Mouse (Mus musculus): ENCODE results near the gene Sspo. TPM values are rescaled to one million over a fixed set of nuclear protein-coding genes. Genes with fewer than 3 reads are reported as not detected.

The Sspo gene
- total and polyA plus RNA-seq, 3 experiments, result not detected

DNA sequence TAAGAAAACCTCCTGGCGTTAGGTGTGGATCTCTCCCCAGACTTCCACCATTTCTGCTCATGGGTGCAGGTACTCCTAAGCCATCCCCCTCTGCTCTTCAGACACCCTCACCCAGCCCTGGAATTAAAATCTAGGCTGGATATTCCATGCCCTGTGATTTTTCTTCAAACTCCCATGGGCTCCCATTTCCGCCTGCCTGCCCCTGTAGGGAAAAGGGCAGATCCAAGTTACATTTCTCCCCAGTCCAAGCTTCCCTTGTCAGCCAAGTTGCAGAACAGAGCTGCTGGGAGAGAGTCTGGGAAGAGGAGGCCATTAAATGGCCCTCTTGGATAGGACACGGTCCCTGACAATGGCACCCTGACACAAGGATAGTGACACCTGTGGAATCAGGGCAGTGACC lies 1.8 kb upstream of the Sspo start:
- Histone ChIP-seq H3K9me3 (replicated peaks; ENCODE audit: insufficient read depth, low read length) (no peaks in the 10 kb centered on the region), H3K27me3 (ENCODE audit: control insufficient read depth in 1 of 2, insufficient read depth in 2 of 2, low read length in 2 of 2) (peaks cover 0 to 2% of the 10 kb centered on the region in 2 experiments; a peak in 1 of 4 replicates), H3K79me2 (ENCODE audit: control insufficient read depth, insufficient read depth, low read length, poor library complexity) (no peaks in the 10 kb centered on the region), H3K4me3 (ENCODE audit: control insufficient read depth in 1 of 2, insufficient read depth in 1 of 2, low read depth in 2 of 2, low read length in 2 of 2) (no peak overlapping the region), H3K4me1 (ENCODE audit: control insufficient read depth in 1 of 2, insufficient read depth in 2 of 2, low read length in 2 of 2) (no peaks in the 10 kb centered on the region), H3K36me3 (ENCODE audit: control insufficient read depth in 1 of 2, insufficient read depth in 2 of 2, low read length in 2 of 2) (no peaks in the 10 kb centered on the region), H3K9ac (ENCODE audit: control insufficient read depth, low read depth, low read length, poor library complexity, severe bottlenecking) (no peak overlapping the region), H3K27ac (ENCODE audit: control insufficient read depth, low read depth, low read length) (no peak overlapping the region)
- DNase-seq (ENCODE audit: low read depth, low spot score), result no peak
- TF ChIP-seq SMC3 (IDR thresholded peaks at IDR 0.05; ENCODE audit: low read depth, low read length), result no peak
- TF ChIP-seq ZKSCAN1 (IDR thresholded peaks at IDR 0.05; ENCODE audit: low read depth, low read length), result no peak
- TF ChIP-seq E2F4 (IDR thresholded peaks at IDR 0.05; ENCODE audit: borderline replicate concordance, low read depth, low read length), result no peak
- no peak for TF ChIP-seq MAZ (IDR thresholded peaks at IDR 0.05; ENCODE audit: low read depth, low read length)
- TF ChIP-seq POLR2AphosphoS2 (IDR thresholded peaks at IDR 0.05; ENCODE audit: low read length), result no peak

DNA sequence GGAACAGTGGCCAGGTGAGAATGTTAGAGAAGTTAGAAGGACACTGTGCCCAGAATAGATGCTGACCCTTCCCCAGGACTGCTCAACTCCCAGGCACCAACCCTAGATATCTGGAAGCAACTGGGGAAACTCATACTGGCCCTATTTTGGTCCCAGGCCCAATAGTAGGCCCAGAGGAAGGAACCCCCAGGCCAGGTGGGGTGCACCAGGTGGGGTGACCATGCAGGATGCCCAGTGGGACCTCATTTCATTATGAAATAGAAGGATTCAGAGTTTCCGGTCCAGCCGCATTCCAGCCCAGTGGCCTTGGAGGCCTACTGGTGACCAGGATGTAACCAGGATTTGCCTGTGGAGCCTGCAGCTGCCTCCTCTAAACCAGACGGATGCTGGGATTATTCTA lies 1.1 kb upstream of the Sspo start:
- Histone ChIP-seq H3K9me3 (replicated peaks; ENCODE audit: insufficient read depth, low read length) (no peaks in the 10 kb centered on the region), H3K9ac (ENCODE audit: control insufficient read depth, low read depth, low read length, poor library complexity, severe bottlenecking) (no peak overlapping the region), H3K27ac (ENCODE audit: control insufficient read depth, low read depth, low read length) (no peak overlapping the region), H3K79me2 (ENCODE audit: control insufficient read depth, insufficient read depth, low read length, poor library complexity) (no peaks in the 10 kb centered on the region), H3K36me3 (ENCODE audit: control insufficient read depth in 1 of 2, insufficient read depth in 2 of 2, low read length in 2 of 2) (no peaks in the 10 kb centered on the region), H3K4me1 (ENCODE audit: control insufficient read depth in 1 of 2, insufficient read depth in 2 of 2, low read length in 2 of 2) (no peaks in the 10 kb centered on the region), H3K4me3 (ENCODE audit: control insufficient read depth in 1 of 2, insufficient read depth in 1 of 2, low read depth in 2 of 2, low read length in 2 of 2) (no peak overlapping the region), H3K27me3 (ENCODE audit: control insufficient read depth in 1 of 2, insufficient read depth in 2 of 2, low read length in 2 of 2) (peaks cover 0 to 2% of the 10 kb centered on the region in 2 experiments; a peak in 1 of 4 replicates)
- DNase-seq (ENCODE audit: low read depth, low spot score), result no peak
- TF ChIP-seq HCFC1 (IDR thresholded peaks at IDR 0.05; ENCODE audit: low read depth, low read length), result no peak
- no peak for TF ChIP-seq POLR2AphosphoS2 (IDR thresholded peaks at IDR 0.05; ENCODE audit: low read length)
- no peak for TF ChIP-seq SMC3 (IDR thresholded peaks at IDR 0.05; ENCODE audit: low read depth, low read length)
- TF ChIP-seq MAFK (IDR thresholded peaks at IDR 0.05; ENCODE audit: borderline replicate concordance, low read depth, low read length), result no peak
- TF ChIP-seq MEF2A (IDR thresholded peaks at IDR 0.05; ENCODE audit: extremely low read depth, insufficient replicate concordance, low read depth, low read length, poor library complexity, severe bottlenecking), result no peak
- TF ChIP-seq GATA1 (IDR thresholded peaks at IDR 0.05; ENCODE audit: low read depth, low read length), result no peak
- TF ChIP-seq KAT2A (conservative IDR thresholded peaks at IDR 0.05; ENCODE audit: low read depth, low read length), result no peak
- TF ChIP-seq CHD2 (IDR thresholded peaks at IDR 0.05; ENCODE audit: low read length), result no peak
- TF ChIP-seq ZKSCAN1 (IDR thresholded peaks at IDR 0.05; ENCODE audit: low read depth, low read length), result no peak
- no peak for TF ChIP-seq USF1 (IDR thresholded peaks at IDR 0.05; ENCODE audit: low read depth, low read length)
- TF ChIP-seq MYB (IDR thresholded peaks at IDR 0.05; ENCODE audit: low read depth, low read length), result no peak
- TF ChIP-seq UBTF (IDR thresholded peaks at IDR 0.05; ENCODE audit: borderline replicate concordance, insufficient read depth, low read depth, low read length), result no peak
- no peak for TF ChIP-seq MYC (IDR thresholded peaks at IDR 0.05; ENCODE audit: low read depth, low read length)
- no peak for TF ChIP-seq MAX (IDR thresholded peaks at IDR 0.05; ENCODE audit: low read length)
- TF ChIP-seq CHD1 (IDR thresholded peaks at IDR 0.05; ENCODE audit: low read depth, low read length), result no peak
- TF ChIP-seq POLR2A (IDR thresholded peaks at IDR 0.05; ENCODE audit: control insufficient read depth in 1 of 2, insufficient read depth in 1 of 2, low read depth in 1 of 2, low read length in 2 of 2, poor library complexity in 1 of 2), result no peak
- no peak for TF ChIP-seq TCF12 (IDR thresholded peaks at IDR 0.05; ENCODE audit: low read depth, low read length)
- TF ChIP-seq E2F4 (IDR thresholded peaks at IDR 0.05; ENCODE audit: borderline replicate concordance, low read depth, low read length), result no peak
- no peak for TF ChIP-seq TAL1 (IDR thresholded peaks at IDR 0.05; ENCODE audit: low read length)
